Mouse (Mus musculus) left cerebral cortex, postnatal 14 days (tissue): Measurements from ENCODE around the gene Syt13. TPM values are rescaled to one million over a fixed set of nuclear protein-coding genes. Genes with fewer than 3 reads are reported as not detected.

ENCODE experiments used
- DNase-seq, 2 experiments: peaks; one replicate each; pipeline ENCODE4 v3.0.0; 2021 to 2022; ENCODE audit warnings: low spot score in 2 of 2, mixed read lengths in 1 of 2
- intact Hi-C: fragments of 180-260 bp; cut with DNase I; formaldehyde crosslinking; loops from one replicate; pipeline ENCODE4 v1.15.1; 2025
- total RNA-seq, 2 experiments: library from RNA; stranded (reverse); gene quantifications; 2 replicates each; pipeline ENCODE4 v1.2.3; 2021

The Syt13 gene
- total RNA-seq, 2 experiments from 2014 or later: 161 to 170 TPM

- DNase-seq: no peak
- intact Hi-C loops: no loop called here
These were observed 70.3 kb downstream of the Syt13 start for GRCm38 (mm10) chr2:92985171-92985570.

GRCm38 (mm10) chr2:92985600-92985999, 70.7 kb downstream of the Syt13 start:
- intact Hi-C loops: no loop called here
- DNase-seq: no peak

- intact Hi-C loops: no loop called here
- no peak for DNase-seq
These were observed 72.3 kb downstream of the Syt13 start for GRCm38 (mm10) chr2:92987108-92987618.

- peak; percentile 70 to 82 for DNase-seq
- intact Hi-C loops: no loop called here
These were observed 73.2 kb downstream of the Syt13 start for GRCm38 (mm10) chr2:92987901-92988631.

GRCm38 (mm10) chr2:92989593-92989992, 74.7 kb downstream of the Syt13 start:
- intact Hi-C loops: no loop called here
- DNase-seq: no peak

GRCm38 (mm10) chr2:92991976-92992375, 77.1 kb downstream of the Syt13 start:
- intact Hi-C loops: no loop called here

GRCm38 (mm10) chr2:93005028-93005427, 90.1 kb downstream of the Syt13 start:
- DNase-seq: no peak
- intact Hi-C loops: no loop called here

More at GRCm38 (mm10) chr2:92991976-92992375, 77.1 kb downstream of the Syt13 start:
- DNase-seq: no peak

Other genes with a start within 250 kb of the Syt13 start
- gene Prdm11, start 131.1 kb downstream of the Syt13 start, total RNA-seq: 10 to 100 TPM; 26.7 to 29.3 TPM